Mouse (Mus musculus): Measurements from ENCODE around the gene Sh3bgrl2. TPM values are rescaled to one million over a fixed set of nuclear protein-coding genes. Genes with fewer than 3 reads are reported as not detected.

Sh3bgrl2 gene
- total RNA-seq, 2 experiments from 2014 or later = 35.2 to 35.5 TPM

DNA sequence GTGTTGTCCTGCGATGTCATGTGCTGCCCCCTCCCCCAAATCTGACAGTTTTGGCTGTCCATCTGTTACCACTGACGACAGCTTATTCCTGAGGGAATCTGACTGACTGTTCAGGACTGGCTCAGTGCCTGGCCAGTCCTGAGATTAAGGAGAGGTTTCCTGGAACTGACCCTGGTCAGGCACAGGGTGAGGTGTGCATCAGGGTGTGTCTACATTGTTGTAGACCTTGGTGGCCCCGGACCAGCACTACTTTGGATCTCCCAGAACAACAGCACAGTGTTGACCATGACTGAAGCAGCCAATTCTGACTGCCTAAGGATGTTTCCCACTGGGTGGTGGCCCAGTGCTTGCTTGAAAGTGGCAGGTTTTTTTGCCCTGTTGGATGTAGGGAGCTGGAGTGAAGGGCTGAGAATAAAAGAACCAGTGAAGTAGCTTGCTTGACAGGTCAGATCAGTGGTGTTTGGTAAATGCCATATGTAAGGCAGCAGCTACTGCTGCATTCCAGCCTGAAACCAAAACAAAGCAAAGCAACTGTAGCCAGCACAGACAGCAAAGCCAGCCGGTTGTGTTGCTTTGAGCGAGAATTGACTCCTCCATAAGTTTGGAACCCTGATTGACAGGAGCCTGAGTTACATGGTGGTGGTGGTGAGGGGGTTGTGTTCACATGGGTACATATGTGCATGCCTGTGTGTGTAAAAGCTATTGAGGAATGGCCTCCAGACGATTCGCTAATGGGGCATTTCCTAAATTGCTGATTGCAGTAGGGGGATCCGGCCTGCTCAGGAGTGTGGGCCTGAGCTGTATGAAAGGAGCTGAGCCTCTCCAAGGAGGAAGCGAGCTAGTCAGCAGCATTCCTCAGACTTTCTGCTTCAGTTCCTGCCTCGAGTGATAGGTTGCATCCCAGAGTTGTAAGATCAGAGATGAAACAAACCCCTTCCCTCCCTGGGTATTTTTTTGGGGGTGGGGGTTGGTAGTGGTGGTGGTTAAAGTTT, 8.9 kb downstream of the Sh3bgrl2 start:
- no peak for DNase-seq (ENCODE audit: low spot score in 2 of 2)
- intact Hi-C loops (cut with DNase I) = no loop called here

DNA sequence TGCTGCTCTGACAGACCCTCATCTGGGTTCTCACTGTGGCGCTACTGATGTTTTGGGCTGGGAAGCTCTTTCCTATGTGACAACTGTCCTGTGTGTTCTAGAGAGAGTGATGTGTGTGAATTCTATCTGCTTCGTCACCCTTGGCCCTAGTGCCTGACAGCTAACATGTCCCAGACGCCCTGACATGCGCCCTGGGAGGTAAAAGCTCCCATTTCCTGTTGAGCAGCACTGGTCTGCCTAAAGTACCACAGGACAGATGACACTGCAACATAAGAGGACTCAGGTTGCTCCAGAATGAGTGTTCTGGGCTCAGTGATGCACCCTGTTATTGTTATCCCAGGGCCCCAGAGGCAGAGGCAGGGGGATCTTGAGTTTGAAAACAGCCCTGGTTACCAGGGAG, 12.5 kb downstream of the Sh3bgrl2 start:
- intact Hi-C loops (cut with DNase I) = no loop called here

DNA sequence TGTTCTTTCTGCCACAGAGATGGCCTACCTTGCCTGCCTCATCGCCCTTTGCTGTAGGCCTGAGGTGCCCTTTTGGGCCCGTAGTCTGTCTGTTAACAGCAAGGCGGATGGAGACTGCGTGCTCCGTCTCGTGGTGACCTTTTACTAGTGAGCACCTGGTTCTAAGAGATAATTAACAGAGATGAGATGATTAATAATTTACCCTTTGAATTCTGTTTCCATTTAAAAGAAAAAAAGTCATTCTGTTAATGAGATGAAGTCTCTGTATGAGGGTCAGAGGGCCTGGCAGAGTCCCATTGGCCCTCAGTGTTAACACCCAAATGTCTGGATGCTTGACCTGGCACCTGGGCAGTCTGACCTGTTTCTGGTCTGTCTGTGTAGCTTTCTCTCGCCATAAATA, 14.8 kb downstream of the Sh3bgrl2 start:
- intact Hi-C loops (cut with DNase I) = no loop called here
- DNase-seq (ENCODE audit: low spot score in 2 of 2) = no peak

More for the DNA sequence above, 12.5 kb downstream of the Sh3bgrl2 start:
- no peak for DNase-seq (ENCODE audit: low spot score in 2 of 2)

DNA sequence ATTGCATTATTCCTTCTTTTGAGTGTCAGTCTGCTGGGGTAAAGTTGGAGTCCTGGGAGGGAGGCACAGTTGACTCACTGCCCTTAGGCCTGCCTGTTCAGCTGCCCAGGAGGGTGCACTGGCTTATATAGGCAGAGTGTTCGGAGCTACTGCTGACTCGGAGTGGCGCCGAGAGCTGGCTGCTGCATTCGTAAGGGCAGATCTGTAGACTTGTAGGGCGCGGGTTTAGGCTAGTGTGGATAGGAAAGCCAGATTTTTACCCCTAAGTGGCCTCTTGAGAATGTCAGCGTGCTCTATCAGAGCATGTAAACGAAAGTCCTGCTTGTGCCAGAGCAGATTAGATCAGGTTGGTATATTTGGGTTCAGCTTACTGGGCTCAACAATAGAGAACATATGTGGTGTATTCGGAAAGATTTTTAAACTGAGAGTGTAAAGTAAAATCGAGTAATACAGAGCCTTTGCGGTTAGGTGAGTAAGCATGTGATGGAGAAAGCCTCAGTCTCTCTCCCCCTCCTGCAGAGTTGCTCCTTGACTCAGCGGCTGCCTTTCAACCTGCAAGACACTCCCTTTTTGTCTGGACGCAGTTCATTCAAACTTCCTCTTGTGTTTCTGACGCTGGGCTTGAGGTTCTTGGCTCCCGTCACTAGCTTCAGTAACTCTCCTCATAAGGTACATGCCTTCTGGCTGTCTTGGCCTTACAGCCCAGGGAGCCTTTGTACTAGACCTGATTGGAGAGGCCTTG, 15.9 kb downstream of the Sh3bgrl2 start:
- intact Hi-C loops (cut with DNase I) = no loop called here
- no peak for DNase-seq (ENCODE audit: low spot score in 2 of 2)

DNA sequence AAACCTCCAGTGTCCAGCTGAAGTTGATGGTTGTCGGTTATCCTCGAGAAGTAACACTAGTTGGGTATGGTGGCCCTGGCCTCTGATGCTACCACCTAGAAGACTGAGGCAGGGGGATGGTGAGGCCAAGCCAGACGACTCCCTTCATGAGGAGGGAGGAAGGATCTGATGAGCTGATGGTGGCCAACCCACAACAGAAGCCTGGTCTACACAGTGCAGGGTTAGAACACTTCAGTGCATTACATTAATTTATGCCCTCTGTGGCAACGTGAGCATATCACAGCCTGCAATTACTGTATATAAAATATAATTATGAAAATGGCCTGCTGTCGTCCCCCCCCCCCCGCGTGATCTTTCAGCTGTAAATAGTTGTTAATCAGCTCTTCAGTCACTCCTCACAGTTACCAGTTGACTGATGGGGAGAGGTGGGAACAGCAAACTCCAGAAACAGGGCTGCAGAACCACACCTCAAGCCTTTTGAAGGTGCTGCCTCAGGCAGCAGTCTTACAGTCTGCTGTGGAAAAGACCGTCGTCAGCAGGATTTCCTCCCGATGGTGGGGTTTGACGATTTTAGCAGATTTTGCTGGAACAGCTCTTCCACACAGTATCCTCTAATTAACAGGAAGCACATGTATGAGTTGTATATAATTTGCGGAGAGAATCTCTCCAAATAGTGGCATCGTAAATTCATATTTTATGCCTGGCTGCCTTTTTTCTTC, 17.0 kb downstream of the Sh3bgrl2 start:
- intact Hi-C loops (cut with DNase I) = no loop called here
- DNase-seq (ENCODE audit: low spot score in 2 of 2) = no peak

DNA sequence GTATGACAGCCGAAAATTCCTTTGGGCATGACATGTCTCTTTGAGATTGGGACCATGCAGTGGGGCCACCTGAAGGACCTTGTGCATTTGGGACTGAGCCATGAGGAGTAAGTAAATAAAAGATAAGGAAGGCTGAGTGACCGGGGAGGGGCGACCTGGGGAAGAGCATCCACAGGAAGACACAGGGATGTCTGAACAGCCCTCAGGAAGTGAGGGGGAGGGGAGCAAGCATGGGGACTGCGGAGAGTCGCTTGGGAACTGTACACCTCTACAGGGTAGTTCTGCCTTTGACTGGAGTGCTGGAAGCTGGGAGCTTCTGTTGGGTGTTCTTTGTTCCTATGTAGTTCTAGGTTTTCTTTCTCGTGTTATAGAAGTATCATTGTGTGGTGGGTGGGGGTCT, 18.0 kb downstream of the Sh3bgrl2 start:
- no peak for DNase-seq (ENCODE audit: low spot score in 2 of 2)
- intact Hi-C loops (cut with DNase I) = no loop called here

DNA sequence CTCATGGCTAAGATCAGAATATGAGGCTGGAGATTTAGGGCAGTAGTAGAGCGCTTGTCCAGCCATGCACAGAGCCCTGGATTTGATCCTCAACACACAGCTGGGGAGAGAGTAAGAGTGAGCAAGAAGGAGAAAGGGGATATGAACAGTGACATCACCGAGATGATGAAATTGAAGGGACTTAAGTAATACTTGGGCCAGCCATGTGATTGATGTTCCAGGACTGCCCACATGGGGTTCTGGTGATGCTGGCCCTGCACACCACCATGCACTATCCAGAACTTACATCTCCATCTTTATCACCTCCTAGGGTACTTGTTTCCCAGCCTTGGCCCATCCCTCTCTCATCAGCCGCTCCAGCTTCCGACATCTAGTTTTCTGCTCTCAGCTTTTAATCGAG, 20.0 kb downstream of the Sh3bgrl2 start:
- intact Hi-C loops (cut with DNase I) = no loop called here
- DNase-seq (ENCODE audit: low spot score in 2 of 2) = no peak

DNA sequence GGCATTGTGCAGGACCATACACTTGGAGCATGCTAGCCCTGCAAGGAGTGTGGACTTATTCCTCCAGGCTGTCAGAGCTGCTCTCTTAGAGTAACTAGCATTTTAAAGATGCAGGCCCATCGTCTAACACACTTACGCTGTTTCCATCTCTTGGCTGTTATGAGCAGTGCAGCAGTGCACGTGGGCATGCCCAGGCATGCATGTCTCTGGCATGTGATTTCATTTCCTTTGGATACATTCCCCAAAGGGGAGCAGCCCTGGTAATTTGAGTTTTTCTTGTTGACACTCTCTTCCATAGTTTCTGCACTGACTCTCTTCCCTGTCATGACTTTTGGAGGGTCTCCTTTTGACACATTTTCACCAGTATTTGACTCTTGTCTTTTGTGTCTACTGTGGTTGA, 20.8 kb downstream of the Sh3bgrl2 start:
- no peak for DNase-seq (ENCODE audit: low spot score in 2 of 2)
- intact Hi-C loops (cut with DNase I) = no loop called here

DNA sequence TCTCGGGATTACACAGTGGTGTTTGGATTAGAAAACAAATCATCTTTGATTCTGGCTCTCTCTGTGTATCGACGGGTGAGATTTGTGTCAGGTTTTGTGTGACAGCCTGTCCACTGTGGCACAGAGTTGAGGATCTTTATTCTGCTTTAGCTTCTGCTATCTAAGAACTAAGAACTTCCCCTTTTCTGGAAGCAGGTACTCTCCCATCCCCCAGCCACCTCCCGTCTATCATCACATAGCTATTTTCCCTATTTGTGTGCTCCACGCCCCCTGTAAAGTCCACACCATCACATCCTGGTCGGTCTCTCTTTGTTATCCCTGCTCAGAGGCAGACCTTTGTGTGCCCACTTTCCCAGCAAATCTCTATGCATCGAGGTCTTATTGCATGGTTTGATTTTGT, 21.8 kb downstream of the Sh3bgrl2 start:
- DNase-seq (ENCODE audit: low spot score in 2 of 2) = no peak
- intact Hi-C loops (cut with DNase I) = no loop called here

DNA sequence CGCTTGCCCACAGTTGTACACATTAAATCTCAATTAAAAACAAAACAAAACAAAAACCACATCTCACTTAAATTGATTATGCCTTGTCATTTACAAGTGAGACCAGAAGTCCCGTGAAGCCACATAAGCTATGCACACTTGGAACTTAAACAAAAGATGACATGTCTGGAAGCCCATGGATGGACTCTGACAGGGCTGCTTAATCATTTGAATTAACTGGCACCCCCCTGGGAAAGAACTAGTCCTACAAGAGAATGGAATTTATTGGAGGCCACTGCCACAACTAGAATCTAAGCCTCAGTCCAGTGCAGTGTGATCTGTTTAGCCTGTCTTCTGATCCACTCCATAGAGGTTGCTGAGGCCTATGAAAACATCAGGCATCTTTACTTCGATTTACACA, 23.2 kb downstream of the Sh3bgrl2 start:
- intact Hi-C loops (cut with DNase I) = no loop called here
- DNase-seq (ENCODE audit: low spot score in 2 of 2) = no peak

DNA sequence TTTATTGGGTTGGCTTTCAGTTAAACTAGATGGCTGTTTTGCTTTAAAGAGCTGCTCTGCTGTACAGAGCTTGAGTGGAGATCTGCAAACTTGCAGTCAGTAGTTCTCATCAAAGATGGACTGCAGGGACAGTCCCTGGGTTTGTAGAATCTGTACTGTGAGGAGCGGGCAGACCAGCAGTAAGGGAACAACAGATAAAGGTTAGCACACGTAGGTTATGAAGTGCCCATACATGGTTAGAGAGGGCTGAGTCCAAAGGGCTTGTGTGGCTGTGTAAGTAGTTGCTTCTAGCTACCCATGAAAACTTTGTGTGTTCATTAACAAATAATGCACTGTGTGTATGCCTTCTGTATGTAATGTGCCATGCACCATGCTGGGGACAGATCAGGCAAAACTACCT, 24.2 kb downstream of the Sh3bgrl2 start:
- intact Hi-C loops (cut with DNase I) = no loop called here
- DNase-seq (ENCODE audit: low spot score in 2 of 2) = no peak

DNA sequence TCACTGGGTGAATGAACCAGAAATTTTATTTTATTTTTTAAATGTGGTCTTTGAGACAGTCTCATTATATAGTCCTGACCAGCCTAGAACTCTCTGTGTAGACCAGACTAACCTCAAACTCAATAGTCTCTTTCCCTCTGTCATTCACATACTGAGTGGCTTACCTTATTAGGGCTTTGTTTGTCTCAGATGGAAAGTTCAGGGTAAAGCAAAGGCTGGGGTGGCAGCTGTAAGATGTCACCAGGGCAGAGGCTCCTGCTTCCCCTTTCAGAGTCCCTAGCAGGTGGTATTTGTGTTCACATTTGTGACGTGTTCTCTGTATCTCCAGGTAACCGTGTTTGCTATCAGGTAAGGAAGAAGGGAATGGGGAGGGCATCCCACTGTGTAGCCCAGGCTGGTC, 24.7 kb downstream of the Sh3bgrl2 start:
- no peak for DNase-seq (ENCODE audit: low spot score in 2 of 2)
- intact Hi-C loops (cut with DNase I) = no loop called here

DNA sequence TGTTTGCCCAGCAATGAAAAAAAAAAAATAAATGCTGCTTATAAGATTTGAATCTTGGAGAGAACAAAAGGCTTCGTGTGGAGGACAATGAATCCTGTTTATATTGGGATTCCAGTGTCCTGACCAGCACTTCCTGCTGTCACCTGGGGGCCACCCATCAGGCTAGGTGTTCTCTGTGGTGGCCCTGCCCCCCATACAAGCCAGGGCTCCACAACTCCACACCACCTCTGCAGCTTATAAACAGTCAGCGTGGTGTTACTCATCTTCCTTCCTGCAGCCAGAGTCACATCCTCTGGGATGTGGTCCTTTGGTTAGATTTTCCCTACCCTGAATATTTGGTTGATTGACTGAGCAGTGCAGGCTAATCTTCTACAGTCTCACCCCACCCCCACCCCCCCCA, 25.5 kb downstream of the Sh3bgrl2 start:
- intact Hi-C loops (cut with DNase I) = no loop called here
- no peak for DNase-seq (ENCODE audit: low spot score in 2 of 2)

DNA sequence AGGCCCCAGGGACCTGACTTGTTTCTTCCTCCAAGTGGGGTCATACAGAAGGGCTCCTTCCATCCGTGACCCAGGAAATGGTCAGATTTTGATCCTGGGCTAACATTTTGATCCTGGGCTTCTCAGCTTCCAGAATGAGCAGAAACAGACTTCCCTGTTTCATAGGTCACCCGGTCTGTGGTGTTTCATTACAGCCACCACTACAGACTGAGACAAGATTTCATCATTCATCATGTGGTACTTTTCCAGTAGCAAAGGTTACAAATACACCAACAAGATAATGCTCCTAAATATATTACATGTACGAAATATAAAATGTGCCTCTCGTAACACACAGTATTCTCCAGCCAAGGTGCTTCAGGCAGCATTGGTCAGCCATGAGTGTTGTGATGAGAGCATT, 27.3 kb downstream of the Sh3bgrl2 start:
- no peak for DNase-seq (ENCODE audit: low spot score in 2 of 2)
- intact Hi-C loops (cut with DNase I) = no loop called here

DNA sequence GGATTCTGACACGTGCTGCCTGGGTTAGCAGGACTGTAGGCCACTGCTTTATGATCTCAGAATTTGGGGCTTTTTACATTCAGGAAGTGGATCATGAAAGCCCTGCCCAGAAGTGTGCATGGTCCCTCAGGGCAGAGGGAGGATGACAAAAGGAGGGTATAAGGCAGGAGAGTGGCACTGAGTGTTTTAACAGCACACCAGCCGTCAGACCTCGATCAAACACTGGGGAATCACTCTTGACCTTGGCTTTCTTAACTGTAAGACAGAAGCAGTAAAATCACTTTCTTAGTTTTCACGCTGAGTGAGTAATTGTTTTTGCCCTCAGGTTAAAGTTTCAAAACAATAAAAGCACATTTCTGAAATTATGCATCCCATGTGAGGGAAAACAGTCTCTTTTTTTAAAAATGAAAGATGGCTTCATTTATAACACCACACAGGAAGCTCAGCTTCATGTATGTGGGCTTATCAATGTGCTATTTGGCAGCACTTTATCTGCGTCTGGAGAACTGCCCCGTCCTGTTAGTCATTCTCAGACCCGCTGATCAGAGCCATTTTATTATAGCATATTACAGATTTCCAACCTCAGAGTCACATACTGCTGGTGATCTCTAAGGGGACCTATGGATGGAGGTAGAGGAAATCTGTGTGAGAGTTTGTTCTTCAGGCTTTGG, 28.0 kb downstream of the Sh3bgrl2 start:
- intact Hi-C loops (cut with DNase I) = no loop called here
- DNase-seq (ENCODE audit: low spot score in 2 of 2) = no peak

DNA sequence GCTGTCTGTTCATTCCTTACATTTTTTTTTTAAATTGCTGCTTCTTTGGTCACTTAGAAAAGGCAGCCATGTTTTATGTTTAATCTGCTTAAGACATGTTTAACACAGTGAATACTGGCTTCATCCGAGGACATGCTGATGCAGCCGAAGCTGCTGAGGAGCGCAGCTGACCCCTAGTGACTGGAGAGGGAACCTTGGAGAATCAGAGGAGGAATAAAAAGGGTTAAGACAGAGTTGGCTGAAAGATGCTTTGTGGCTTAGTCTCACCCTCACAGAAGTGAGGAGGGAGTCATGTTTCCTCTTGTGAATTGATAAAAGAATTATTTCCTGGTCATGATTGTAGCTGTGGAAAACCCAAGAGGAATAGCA, 28.5 kb downstream of the Sh3bgrl2 start:
- intact Hi-C loops (cut with DNase I) = no loop called here
- DNase-seq (ENCODE audit: low spot score in 2 of 2) = no peak

DNA sequence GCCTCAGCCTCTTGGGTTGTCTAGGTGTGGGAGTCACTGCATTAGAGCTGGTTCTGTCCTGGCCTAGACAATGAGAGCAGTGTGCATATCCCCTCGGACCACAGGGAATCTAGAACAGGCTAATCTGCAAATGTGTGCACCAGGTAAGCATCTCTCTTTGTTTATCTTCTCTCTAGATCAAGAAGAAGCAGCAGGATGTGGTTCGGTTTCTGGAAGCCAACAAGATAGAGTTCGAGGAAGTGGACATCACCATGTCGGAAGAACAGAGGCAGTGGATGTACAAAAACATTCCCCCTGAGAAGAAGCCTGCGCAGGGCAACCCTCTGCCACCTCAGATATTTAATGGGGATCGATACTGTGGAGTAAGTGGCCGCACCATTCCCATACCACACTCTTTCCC, 29.1 kb downstream of the Sh3bgrl2 start:
- DNase-seq (ENCODE audit: low spot score in 2 of 2) = no peak
- intact Hi-C loops (cut with DNase I) = no loop called here

DNA sequence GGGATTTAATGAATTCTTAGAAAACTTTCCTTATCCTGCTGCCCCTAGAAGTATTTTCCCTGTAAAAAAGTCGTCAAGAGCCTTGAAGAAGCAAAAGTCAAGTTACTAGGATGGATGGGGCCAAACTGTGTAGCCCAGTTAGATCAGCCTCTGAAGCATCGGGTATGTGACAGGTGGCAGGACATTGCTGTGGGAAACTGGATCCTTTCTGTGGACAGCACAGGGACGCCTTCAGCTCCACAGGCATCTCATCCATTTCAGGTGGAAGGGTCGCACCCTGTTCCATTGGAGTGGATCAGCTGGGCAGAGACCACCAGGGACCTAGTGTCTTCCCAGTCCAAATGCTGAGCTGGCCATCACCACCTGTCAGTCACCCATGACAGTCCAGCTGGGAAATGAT, 30.9 kb downstream of the Sh3bgrl2 start:
- DNase-seq (ENCODE audit: low spot score in 2 of 2) = no peak
- intact Hi-C loops (cut with DNase I) = no loop called here

DNA sequence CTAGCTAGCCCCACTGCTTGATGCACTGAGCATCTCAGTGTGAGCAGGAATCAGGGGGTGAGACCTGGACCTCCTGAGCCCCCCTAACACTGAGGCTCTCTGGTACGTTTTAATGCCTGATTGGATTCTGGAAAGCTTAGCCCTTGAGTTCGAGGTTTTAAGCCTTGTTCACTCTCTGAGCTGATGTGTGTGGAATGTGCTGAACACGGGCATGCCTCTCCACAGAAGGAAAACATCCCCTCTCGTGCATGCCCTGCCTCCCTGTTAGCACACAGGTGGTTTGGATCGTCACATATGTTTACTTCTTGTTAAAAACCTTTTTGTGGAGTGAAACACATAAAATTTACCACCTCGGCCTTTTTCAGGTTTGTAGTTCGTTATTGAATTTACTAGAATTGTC, 34.6 kb downstream of the Sh3bgrl2 start:
- intact Hi-C loops (cut with DNase I) = no loop called here
- DNase-seq (ENCODE audit: low spot score in 2 of 2) = no peak
